Mouse (Mus musculus): ENCODE measurements at regions not wholly inside any gene's neighbourhood (a gene's known extent, or its start where the extent isn't known, plus 50 kb on each side); places are given as distances from the start of the nearest gene placed in this dataset.

DNA sequence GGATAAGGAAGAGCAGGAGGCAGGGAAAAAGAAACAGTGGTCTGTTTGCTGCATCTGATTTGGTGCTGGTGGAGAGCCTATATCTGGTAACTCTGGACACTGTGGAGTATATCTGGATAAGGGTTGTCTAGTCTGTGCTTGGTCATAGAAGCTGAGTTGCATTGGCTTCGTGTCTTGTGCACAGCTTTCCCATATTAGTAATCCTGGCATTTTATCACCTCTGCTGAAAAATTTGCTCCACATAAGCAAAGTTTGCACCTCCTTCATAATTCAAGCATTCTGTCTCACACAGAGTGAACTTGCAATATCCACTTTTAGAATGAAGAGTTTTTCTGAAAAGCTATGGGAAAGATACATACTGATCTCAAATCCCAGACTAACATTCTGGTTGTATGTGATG lies 269.8 kb upstream of the Zwint start:
- TF ChIP-seq CTCF (IDR thresholded peaks at IDR 0.05; ENCODE audit: insufficient read depth, low read depth, low read length) (no peak), POLR2A (IDR thresholded peaks at IDR 0.05; ENCODE audit: insufficient read depth, low read depth, low read length) (no peak)
